Mouse (Mus musculus) cerebellum, adult 11 months (tissue): ENCODE data around the gene Pcmtd2.
"Not testable (repeated sequence)": the region's sequence is repeated elsewhere in the genome, so short reads cannot be mapped to it uniquely, and the experiment has no call there.

Experiments
- DNase-seq: peaks from one replicate; pipeline ENCODE4 v3.0.0; 2022

The Pcmtd2 gene

GRCm38 (mm10) chr2:181837372-181838292, at the start of gene Pcmtd2:
Pcmtd2 (plus strand) TSS chr2:181837854.
- peak; percentile 90 for DNase-seq

- no peak for DNase-seq
Observed at GRCm38 (mm10) chr2:181789396-181789795, 48.3 kb upstream of the Pcmtd2 start.

GRCm38 (mm10) chr2:181793186-181793585, 44.5 kb upstream of the Pcmtd2 start:
- not testable (repeated sequence) for DNase-seq

- no peak for DNase-seq
Observed at GRCm38 (mm10) chr2:181795641-181796130, 42.0 kb upstream of the Pcmtd2 start.

GRCm38 (mm10) chr2:181797672-181798071, 40.0 kb upstream of the Pcmtd2 start:
- peak; percentile 80 for DNase-seq

- DNase-seq = no peak
Observed at GRCm38 (mm10) chr2:181829032-181829650, 8.5 kb upstream of the Pcmtd2 start.

- DNase-seq = peak; percentile 26
Observed at GRCm38 (mm10) chr2:181832745-181833144, 4.9 kb upstream of the Pcmtd2 start.

- no peak for DNase-seq
Observed at GRCm38 (mm10) chr2:181838293-181838680, 633 bp downstream of the Pcmtd2 start.

GRCm38 (mm10) chr2:181845709-181846394, 8.2 kb downstream of the Pcmtd2 start:
- DNase-seq = no peak

GRCm38 (mm10) chr2:181863791-181864535, 26.3 kb downstream of the Pcmtd2 start, which contains the start of gene Polr3k:
Polr3k (plus strand) TSS chr2:181864337.
- peak; percentile 93 for DNase-seq

GRCm38 (mm10) chr2:181864536-181864860, 26.8 kb downstream of the Pcmtd2 start:
- no peak for DNase-seq

GRCm38 (mm10) chr2:181866931-181867330, 29.3 kb downstream of the Pcmtd2 start:
- DNase-seq = peak; percentile 68

- DNase-seq = no peak
Observed at GRCm38 (mm10) chr2:181871039-181871438, 33.4 kb downstream of the Pcmtd2 start.

- no peak for DNase-seq
Observed at GRCm38 (mm10) chr2:181878903-181879302, 41.2 kb downstream of the Pcmtd2 start.

- DNase-seq = no peak
Observed at GRCm38 (mm10) chr2:181883022-181883749, 45.5 kb downstream of the Pcmtd2 start.
